Mouse (Mus musculus): ENCODE data around the gene Rab21. TPM values are rescaled to one million over a fixed set of nuclear protein-coding genes. Genes with fewer than 3 reads are reported as not detected.

The Rab21 gene
- total RNA-seq (2015; ENCODE audit: low replicate concordance): 25.2 and 45.0 TPM in 2 replicates
- 15.8 and 22.5 TPM in 2 replicates for total RNA-seq (2017; ENCODE audit: low replicate concordance)

GRCm38 (mm10) chr10:115315473-115316171 lies at the start of gene Rab21:
Gene Rab21 (minus strand): TSS chr10:115315594.
- peak; percentile 94 for ATAC-seq (replicated peaks; ENCODE audit: low FRiP score, poor library complexity, severe bottlenecking)

GRCm38 (mm10) chr10:115363151-115363550 lies 47.8 kb upstream of the Rab21 start:
- no peak for ATAC-seq (replicated peaks; ENCODE audit: low FRiP score, poor library complexity, severe bottlenecking)

DNA sequence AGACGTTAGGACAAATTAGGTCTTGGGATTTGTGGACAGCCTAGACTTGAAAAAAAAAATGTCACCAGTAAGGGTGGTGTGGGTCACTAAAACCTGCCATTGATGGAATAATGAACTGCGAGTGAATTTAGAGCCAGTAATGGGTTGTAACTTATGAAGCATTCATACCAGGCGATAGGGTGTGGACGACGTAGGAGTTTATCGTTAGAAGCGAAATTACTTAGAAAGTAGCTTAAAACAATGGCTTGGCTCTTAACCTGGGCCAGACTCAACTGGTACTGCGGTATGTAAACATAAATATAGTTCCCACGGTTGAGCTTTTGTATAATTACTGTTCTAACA lies 47.2 kb upstream of the Rab21 start:
- peak; percentile 63 for ATAC-seq (replicated peaks; ENCODE audit: low FRiP score, poor library complexity, severe bottlenecking)

DNA sequence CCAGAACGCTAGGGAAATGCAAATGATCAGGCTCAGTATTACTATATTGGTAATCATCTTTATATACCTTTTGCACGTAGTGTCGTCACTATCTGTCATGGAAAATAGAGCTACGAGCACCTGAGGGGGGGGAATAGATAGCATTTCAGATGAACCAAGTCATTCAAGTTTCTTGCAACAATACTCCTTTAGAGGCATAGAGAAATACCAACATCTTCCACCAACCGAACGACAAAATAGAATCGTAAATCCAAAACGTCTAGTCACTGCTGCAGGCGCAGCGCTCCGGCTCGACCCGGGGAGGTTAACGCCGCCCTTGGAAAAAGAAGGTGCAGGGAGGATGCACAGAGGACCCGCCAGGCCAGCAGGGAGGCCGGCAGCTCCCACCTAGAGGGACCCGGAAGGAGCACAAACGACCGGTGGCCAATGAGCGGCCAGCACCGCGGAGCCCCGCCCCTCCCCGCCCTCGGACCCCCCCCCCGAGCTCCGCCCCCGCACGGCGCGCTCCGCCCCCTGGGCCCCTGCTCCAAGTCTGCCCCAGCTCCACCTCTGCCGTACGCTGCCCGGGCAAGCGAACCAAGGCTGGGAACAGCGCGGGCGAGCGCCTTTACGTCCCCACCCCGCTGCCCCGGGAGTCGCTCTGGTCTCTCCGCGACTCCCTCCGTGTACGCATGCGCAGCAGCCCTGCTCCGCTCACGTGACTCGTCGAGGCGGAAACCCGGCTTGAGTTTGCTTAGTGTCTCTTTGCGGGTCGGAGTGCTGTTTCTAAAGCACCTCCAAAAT lies 46.6 kb upstream of the Rab21 start, which contains the start of gene Tmem19:
Tmem19 (minus strand) TSS at position 662 of the 783 bp plus-strand sequence.
- ATAC-seq (replicated peaks; ENCODE audit: low FRiP score, poor library complexity, severe bottlenecking): peak; percentile 92

DNA sequence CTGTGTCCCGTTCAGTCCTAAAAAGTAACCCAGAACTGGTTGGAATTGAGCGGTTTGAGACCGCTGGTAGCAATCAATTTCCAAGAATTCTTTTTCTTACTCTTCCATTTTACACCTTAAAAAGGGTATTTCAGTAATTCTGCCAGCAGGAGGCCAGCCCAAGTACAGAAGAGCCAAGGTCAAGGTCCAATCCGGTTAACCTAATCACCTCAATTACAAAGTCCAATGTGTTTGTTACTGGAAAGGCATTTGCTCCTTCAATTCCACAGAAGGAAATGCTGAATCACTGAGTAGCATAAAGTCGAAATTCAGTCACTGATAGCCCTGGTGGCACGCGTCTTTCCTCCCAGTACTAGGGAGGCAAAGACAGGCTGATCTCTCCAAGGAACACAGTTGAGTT lies 43.7 kb upstream of the Rab21 start:
- no peak for ATAC-seq (replicated peaks; ENCODE audit: low FRiP score, poor library complexity, severe bottlenecking)

- ATAC-seq (replicated peaks; ENCODE audit: low FRiP score, poor library complexity, severe bottlenecking): no peak
Observed at GRCm38 (mm10) chr10:115358216-115358919, 43.0 kb upstream of the Rab21 start.

- no peak for ATAC-seq (replicated peaks; ENCODE audit: low FRiP score, poor library complexity, severe bottlenecking)
Observed at GRCm38 (mm10) chr10:115356106-115356505, 40.7 kb upstream of the Rab21 start.

GRCm38 (mm10) chr10:115355016-115355415 lies 39.6 kb upstream of the Rab21 start:
- ATAC-seq (replicated peaks; ENCODE audit: low FRiP score, poor library complexity, severe bottlenecking): no peak

DNA sequence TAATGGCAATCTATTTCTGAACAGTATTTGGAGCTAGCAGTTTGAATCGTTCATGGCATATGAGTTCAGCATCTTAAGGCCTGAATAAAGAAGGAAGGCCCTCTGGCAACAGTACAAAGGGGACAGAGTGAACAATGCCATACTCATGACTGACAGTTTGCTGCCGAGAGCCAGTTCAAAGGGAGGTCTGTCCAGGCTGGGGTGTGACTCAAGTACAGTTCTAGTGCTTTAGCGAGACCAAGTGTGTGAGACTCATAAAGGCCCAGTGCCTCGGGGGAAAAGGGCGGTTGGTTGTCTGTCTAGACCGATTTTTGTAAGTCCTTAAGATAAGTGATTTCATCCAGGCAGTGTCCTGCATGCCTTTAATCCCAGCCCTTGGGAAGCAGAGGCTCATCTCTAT lies 39.2 kb upstream of the Rab21 start:
- no peak for ATAC-seq (replicated peaks; ENCODE audit: low FRiP score, poor library complexity, severe bottlenecking)

DNA sequence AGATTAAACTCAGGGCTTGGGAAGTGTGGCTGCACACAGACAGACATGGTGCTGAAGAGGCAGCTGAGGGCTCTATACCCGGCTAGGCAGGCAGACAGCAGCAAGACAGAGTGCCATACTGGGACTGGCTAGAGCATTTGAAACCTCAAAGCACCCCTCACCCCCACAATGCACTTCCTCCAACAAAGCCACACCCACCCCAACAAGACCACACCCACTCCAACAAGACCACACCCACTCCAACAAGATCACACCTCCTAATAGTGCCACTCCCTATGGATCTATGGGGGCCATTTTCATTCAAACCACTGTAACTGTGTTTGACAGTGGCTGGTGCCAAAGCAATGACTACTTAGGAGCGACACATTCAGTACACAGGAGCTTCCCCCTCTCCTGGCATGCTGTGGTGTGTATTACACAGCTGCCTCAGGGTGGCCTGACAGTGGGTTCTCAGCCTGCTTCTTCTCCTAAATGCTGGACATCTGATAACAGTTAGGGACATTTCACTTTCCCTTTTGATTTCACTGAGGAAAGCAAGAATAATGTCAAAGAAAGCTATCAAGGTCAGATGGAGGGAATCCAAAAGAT lies 35.5 kb upstream of the Rab21 start:
- peak; percentile 46; the same call in 1 of the 2 replicates for ATAC-seq (replicated peaks; ENCODE audit: low FRiP score, poor library complexity, severe bottlenecking)

GRCm38 (mm10) chr10:115349509-115349908 lies 34.1 kb upstream of the Rab21 start:
- ATAC-seq (replicated peaks; ENCODE audit: low FRiP score, poor library complexity, severe bottlenecking): no peak

DNA sequence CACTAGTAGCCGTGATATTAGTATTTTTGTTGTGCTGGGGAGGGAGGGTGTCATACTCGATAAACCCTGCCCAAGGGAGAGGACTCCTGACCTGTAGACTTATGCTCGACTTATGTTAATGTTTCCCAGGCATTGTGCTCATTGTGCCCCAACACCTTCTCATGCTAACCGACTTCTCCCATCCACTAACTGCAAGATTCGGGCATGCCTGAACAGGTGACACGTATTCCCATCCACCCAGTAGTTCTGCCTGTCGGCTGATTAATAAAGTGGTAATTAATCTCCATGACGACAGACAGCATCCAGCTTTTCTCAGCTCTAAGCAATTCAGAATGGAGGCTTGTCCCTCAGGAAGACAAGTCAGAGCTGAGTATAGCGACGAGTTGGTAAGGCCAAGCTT lies 33.6 kb upstream of the Rab21 start:
- no peak for ATAC-seq (replicated peaks; ENCODE audit: low FRiP score, poor library complexity, severe bottlenecking)

- ATAC-seq (replicated peaks; ENCODE audit: low FRiP score, poor library complexity, severe bottlenecking): no peak
Observed at GRCm38 (mm10) chr10:115348131-115348530, 32.7 kb upstream of the Rab21 start.

GRCm38 (mm10) chr10:115346444-115346843 lies 31.1 kb upstream of the Rab21 start:
- no peak for ATAC-seq (replicated peaks; ENCODE audit: low FRiP score, poor library complexity, severe bottlenecking)

GRCm38 (mm10) chr10:115342771-115343425 lies 27.5 kb upstream of the Rab21 start:
- no peak for ATAC-seq (replicated peaks; ENCODE audit: low FRiP score, poor library complexity, severe bottlenecking)

- ATAC-seq (replicated peaks; ENCODE audit: low FRiP score, poor library complexity, severe bottlenecking): no peak
Observed at GRCm38 (mm10) chr10:115339820-115340328, 24.5 kb upstream of the Rab21 start.

- no peak for ATAC-seq (replicated peaks; ENCODE audit: low FRiP score, poor library complexity, severe bottlenecking)
Observed at GRCm38 (mm10) chr10:115336901-115337300, 21.5 kb upstream of the Rab21 start.

- ATAC-seq (replicated peaks; ENCODE audit: low FRiP score, poor library complexity, severe bottlenecking): no peak
Observed at GRCm38 (mm10) chr10:115333528-115333927, 18.1 kb upstream of the Rab21 start.

DNA sequence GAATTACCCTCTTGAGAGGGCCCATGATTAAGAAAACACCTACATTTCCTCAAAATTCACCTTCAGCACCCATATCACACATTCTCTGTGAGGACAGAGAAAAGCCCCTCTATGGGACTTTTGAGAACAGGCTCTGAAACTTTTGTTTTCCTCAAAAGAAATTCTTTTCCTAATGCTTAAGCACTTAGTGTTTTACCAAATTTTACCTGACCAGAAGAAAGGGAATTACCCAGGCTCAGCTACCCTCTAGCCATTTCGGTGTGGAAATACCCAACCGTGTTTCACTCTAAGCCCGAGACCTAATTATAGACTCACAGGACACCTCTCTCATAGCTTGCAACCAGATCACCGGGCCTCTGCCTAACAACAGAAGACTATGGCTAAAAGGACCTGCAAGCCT lies 17.6 kb upstream of the Rab21 start:
- ATAC-seq (replicated peaks; ENCODE audit: low FRiP score, poor library complexity, severe bottlenecking): no peak
